Mouse (Mus musculus): ENCODE results near the gene Clic1. TPM values are rescaled to one million over a fixed set of nuclear protein-coding genes. Genes with fewer than 3 reads are reported as not detected.
A peak's percentile ranks its signal among the peaks of the same experiment; 100 is the strongest.
"Not testable (repeated sequence)": the region's sequence is repeated elsewhere in the genome, so short reads cannot be mapped to it uniquely, and the experiment has no call there.

Clic1 gene
- 396 and 441 TPM in 2 replicates for polyA plus RNA-seq (2015; fragmentation: Nextera tagmentation; extraction: Ambion mirVana)

DNA sequence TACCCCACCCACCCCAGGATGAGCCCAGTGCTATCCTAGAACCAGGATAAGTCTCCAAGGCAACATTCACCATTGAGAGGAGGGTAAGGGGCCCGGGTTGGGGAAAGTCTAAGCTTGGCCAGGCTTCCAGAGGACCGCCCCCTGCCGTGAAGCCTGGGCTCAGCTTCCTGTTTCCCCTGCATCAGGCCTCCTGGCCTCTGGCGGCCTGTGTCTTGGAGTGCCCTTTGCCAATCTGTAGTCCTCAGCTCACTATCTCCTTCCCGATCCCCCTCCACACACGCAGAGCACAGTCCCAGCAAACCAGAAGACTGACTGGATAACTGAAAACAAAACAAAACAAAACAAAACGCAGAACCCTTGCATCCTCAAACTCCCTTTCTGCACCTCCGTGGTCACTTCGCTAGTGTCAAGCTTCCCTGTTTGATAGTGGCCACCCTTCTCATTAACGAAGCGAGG lies at the start of gene Clic1:
Gene Clic1 (plus strand): TSS at position 406 of the 456 bp plus-strand sequence.
- H3K9ac ChIP-seq (ENCODE audit: low read length) = peak within 1 kb of the TSS; percentile 96
- 2% methylated on average over 11 of the region's 11 CpGs for WGBS
- peaks cover 17% of the 10 kb centered on the region for H3K36me3 ChIP-seq (ENCODE audit: control insufficient read depth, insufficient read depth, low read length)
- H3K9me3 ChIP-seq (replicated peaks; ENCODE audit: control insufficient read depth, low read length) = no peaks in the 10 kb centered on the region
- peaks cover 55% of the 10 kb centered on the region for H3K4me1 ChIP-seq (ENCODE audit: control insufficient read depth, insufficient read depth, low read length)
- peak within 1 kb of the TSS; percentile 88 for H3K4me3 ChIP-seq (replicated peaks; ENCODE audit: low read length)
- peak; percentile 31 for ATAC-seq (ENCODE audit: insufficient read depth, low FRiP score)
- H3K27ac ChIP-seq (ENCODE audit: low read length) = peak within 1 kb of the TSS; percentile 99
- H3K4me2 ChIP-seq (ENCODE audit: low read depth, low read length) = peak within 1 kb of the TSS; percentile 67
- no peaks in the 10 kb centered on the region for H3K27me3 ChIP-seq (ENCODE audit: control insufficient read depth, insufficient read depth, low read length)

GRCm38 (mm10) chr17:35000717-35001451 lies 48.9 kb upstream of the Clic1 start, which contains the start of gene Vars:
Vars (plus strand) TSS chr17:35000987.
- under 1% methylated on average over 83 of the region's 83 CpGs for WGBS
- Histone ChIP-seq H3K27me3 (ENCODE audit: control insufficient read depth, insufficient read depth, low read length) (no peaks in the 10 kb centered on the region), H3K4me1 (ENCODE audit: control insufficient read depth, insufficient read depth, low read length) (peaks cover 36% of the 10 kb centered on the region), H3K4me2 (ENCODE audit: low read depth, low read length) (peak within 1 kb of the TSS; percentile 98), H3K27ac (ENCODE audit: low read length) (peak within 1 kb of the TSS; percentile 97), H3K9ac (ENCODE audit: low read length) (peak within 1 kb of the TSS; percentile 92), H3K4me3 (replicated peaks; ENCODE audit: low read length) (peak within 1 kb of the TSS; percentile 66), H3K9me3 (replicated peaks; ENCODE audit: control insufficient read depth, low read length) (no peaks in the 10 kb centered on the region), H3K36me3 (ENCODE audit: control insufficient read depth, insufficient read depth, low read length) (peaks cover 16% of the 10 kb centered on the region)
- peak; percentile 92 for ATAC-seq (ENCODE audit: insufficient read depth, low FRiP score)

GRCm38 (mm10) chr17:35001452-35002152 lies 48.2 kb upstream of the Clic1 start:
- Histone ChIP-seq H3K4me2 (ENCODE audit: low read depth, low read length) (peak overlapping the region; percentile 98), H3K4me3 (replicated peaks; ENCODE audit: low read length) (peak overlapping the region; percentile 66), H3K27me3 (ENCODE audit: control insufficient read depth, insufficient read depth, low read length) (no peaks in the 10 kb centered on the region), H3K4me1 (ENCODE audit: control insufficient read depth, insufficient read depth, low read length) (peaks cover 36% of the 10 kb centered on the region), H3K27ac (ENCODE audit: low read length) (peak overlapping the region; percentile 97), H3K9me3 (replicated peaks; ENCODE audit: control insufficient read depth, low read length) (no peaks in the 10 kb centered on the region), H3K9ac (ENCODE audit: low read length) (peak overlapping the region; percentile 92), H3K36me3 (ENCODE audit: control insufficient read depth, insufficient read depth, low read length) (peaks cover 17% of the 10 kb centered on the region)
- WGBS = under 1% methylated on average over 35 of the region's 35 CpGs
- peak; percentile 13; the same call in 1 of the 2 replicates for ATAC-seq (ENCODE audit: insufficient read depth, low FRiP score)

DNA sequence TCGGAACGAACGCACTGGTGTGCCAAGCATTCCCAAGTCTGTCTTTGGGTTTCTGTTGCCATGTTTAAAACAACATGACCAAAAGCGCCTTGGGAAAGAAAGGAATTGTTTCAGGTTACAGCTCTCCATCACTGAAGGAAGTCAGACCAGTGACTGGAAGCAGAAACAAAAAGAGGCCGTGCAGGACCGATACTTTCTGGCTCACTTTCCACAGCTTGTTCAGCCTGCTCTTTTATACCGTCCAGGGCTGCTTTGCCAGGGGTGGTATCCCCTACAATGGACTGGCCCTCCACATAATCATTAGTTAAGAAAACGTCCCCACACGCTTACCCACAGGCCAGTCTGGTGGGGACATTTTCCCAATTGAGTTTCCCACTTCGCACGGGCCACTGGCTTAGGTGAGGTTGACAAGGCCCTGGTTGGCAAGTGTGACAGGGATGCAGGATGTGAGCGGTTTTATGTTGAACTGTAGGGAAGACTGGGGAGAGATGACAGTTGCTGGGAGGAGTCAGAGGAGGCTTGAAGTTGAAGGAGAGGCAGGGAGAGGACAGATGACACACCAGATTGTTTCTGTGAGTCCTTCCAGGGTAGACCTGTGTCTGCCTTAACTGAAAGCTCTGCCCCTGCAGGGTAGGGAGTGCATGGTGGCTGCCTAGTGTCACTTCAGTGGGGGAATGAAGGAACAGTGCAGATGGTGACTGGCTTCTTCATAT lies 47.5 kb upstream of the Clic1 start:
- WGBS = 3% methylated on average over 12 of the region's 12 CpGs

DNA sequence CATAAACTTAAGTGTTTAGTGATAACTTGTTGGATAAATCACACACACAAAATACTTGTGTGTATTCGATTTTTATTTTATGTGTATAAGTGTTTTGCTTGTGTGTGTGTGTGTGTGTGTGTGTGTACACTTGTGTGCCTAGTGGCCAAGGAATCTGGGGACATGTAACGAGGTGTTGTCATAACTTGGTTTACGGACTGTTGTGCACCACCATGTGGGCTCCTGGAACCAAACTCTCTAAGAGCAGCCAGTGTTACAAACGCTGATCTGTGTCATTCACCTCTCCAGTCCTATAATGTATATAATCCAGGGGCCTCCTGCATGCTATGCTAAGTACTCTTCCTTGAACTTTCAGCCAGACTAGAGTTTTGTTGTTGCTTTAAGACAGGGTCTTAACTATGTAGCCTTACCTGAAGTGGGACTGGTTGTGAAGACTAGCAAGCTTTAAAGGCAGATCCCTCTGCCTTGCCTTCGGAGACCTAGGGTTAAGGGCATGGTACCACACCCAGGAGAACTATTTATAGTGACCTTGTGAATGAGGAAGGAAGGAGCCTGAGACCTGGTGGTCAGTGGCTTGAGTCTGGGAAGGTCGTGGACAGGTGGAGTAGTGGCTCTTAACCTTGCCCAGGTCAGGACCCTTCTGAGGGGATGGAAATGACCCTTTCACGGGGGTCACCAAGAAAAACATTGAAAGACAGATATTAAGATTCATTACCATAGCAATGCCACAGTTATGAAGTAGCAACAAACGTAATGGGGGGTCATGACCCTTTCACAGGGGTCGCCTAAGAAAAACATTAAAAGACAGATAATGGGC lies 46.5 kb upstream of the Clic1 start:
- Histone ChIP-seq H3K27me3 (ENCODE audit: control insufficient read depth, insufficient read depth, low read length) (no peaks in the 10 kb centered on the region), H3K27ac (ENCODE audit: low read length) (no peak overlapping the region), H3K4me1 (ENCODE audit: control insufficient read depth, insufficient read depth, low read length) (peaks cover 31% of the 10 kb centered on the region), H3K9me3 (replicated peaks; ENCODE audit: control insufficient read depth, low read length) (no peaks in the 10 kb centered on the region), H3K4me2 (ENCODE audit: low read depth, low read length) (peak overlapping the region; percentile 98), H3K9ac (ENCODE audit: low read length) (peak overlapping the region; percentile 92), H3K36me3 (ENCODE audit: control insufficient read depth, insufficient read depth, low read length) (peaks cover 17% of the 10 kb centered on the region), H3K4me3 (replicated peaks; ENCODE audit: low read length) (peak overlapping the region; percentile 66; the same call in 1 of the 2 replicates)
- 47% methylated on average over 9 of the region's 9 CpGs for WGBS
- ATAC-seq (ENCODE audit: insufficient read depth, low FRiP score) = no peak

More for the DNA sequence above, 47.5 kb upstream of the Clic1 start:
- Histone ChIP-seq H3K36me3 (ENCODE audit: control insufficient read depth, insufficient read depth, low read length) (peaks cover 17% of the 10 kb centered on the region), H3K27me3 (ENCODE audit: control insufficient read depth, insufficient read depth, low read length) (no peaks in the 10 kb centered on the region), H3K4me3 (replicated peaks; ENCODE audit: low read length) (peak overlapping the region; percentile 66), H3K4me2 (ENCODE audit: low read depth, low read length) (peak overlapping the region; percentile 98), H3K9me3 (replicated peaks; ENCODE audit: control insufficient read depth, low read length) (no peaks in the 10 kb centered on the region), H3K27ac (ENCODE audit: low read length) (peak overlapping the region; percentile 97), H3K9ac (ENCODE audit: low read length) (peak overlapping the region; percentile 92), H3K4me1 (ENCODE audit: control insufficient read depth, insufficient read depth, low read length) (peaks cover 36% of the 10 kb centered on the region)
- no peak for ATAC-seq (ENCODE audit: insufficient read depth, low FRiP score)

- no peak overlapping the region for H3K9ac ChIP-seq (ENCODE audit: low read length)
- H3K4me1 ChIP-seq (ENCODE audit: control insufficient read depth, insufficient read depth, low read length) = peaks cover 22% of the 10 kb centered on the region
- no peak overlapping the region for H3K4me2 ChIP-seq (ENCODE audit: low read depth, low read length)
- H3K27ac ChIP-seq (ENCODE audit: low read length) = no peak overlapping the region
- H3K4me3 ChIP-seq (replicated peaks; ENCODE audit: low read length) = no peak overlapping the region
- WGBS = 93% methylated on average over 17 of the region's 17 CpGs
- H3K9me3 ChIP-seq (replicated peaks; ENCODE audit: control insufficient read depth, low read length) = no peaks in the 10 kb centered on the region
- no peaks in the 10 kb centered on the region for H3K27me3 ChIP-seq (ENCODE audit: control insufficient read depth, insufficient read depth, low read length)
- ATAC-seq (ENCODE audit: insufficient read depth, low FRiP score) = no peak
- peaks cover 22% of the 10 kb centered on the region for H3K36me3 ChIP-seq (ENCODE audit: control insufficient read depth, insufficient read depth, low read length)
Observed at GRCm38 (mm10) chr17:35004075-35004717, 45.6 kb upstream of the Clic1 start.

DNA sequence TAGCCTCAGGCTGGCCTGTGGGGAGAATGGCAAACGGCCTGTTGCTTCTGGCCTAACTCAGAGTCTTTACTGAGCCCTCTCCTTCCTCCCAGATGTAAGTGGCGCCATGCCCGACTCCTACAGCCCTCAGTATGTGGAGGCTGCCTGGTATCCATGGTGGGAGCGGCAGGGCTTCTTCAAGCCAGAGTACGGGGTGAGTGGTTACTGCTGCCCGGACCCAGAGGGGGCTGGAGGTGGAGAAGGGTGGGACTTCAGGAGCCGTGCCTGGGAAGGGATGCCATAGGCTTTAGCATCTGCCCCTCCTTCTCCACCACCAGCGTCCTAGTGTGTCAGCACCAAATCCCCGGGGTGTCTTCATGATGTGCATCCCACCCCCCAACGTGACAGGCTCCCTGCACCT lies 44.6 kb upstream of the Clic1 start:
- Histone ChIP-seq H3K4me2 (ENCODE audit: low read depth, low read length) (no peak overlapping the region), H3K4me1 (ENCODE audit: control insufficient read depth, insufficient read depth, low read length) (peaks cover 15% of the 10 kb centered on the region), H3K27me3 (ENCODE audit: control insufficient read depth, insufficient read depth, low read length) (no peaks in the 10 kb centered on the region), H3K4me3 (replicated peaks; ENCODE audit: low read length) (no peak overlapping the region), H3K9me3 (replicated peaks; ENCODE audit: control insufficient read depth, low read length) (no peaks in the 10 kb centered on the region), H3K9ac (ENCODE audit: low read length) (no peak overlapping the region), H3K36me3 (ENCODE audit: control insufficient read depth, insufficient read depth, low read length) (peaks cover 22% of the 10 kb centered on the region), H3K27ac (ENCODE audit: low read length) (no peak overlapping the region)
- 94% methylated on average over 10 of the region's 10 CpGs for WGBS
- no peak for ATAC-seq (ENCODE audit: insufficient read depth, low FRiP score)

GRCm38 (mm10) chr17:35005902-35006301 lies 43.9 kb upstream of the Clic1 start:
- ATAC-seq (ENCODE audit: insufficient read depth, low FRiP score); H3K27ac ChIP-seq (ENCODE audit: low read length); H3K27me3 ChIP-seq (ENCODE audit: control insufficient read depth, insufficient read depth, low read length); H3K9ac ChIP-seq (ENCODE audit: low read length); H3K4me2 ChIP-seq (ENCODE audit: low read depth, low read length); H3K4me3 ChIP-seq (replicated peaks; ENCODE audit: low read length); H3K9me3 ChIP-seq (replicated peaks; ENCODE audit: control insufficient read depth, low read length): not testable (repeated sequence)
- WGBS = 98% methylated on average over 4 of the region's 5 CpGs
- Histone ChIP-seq H3K36me3 (ENCODE audit: control insufficient read depth, insufficient read depth, low read length) (peaks cover 25% of the 10 kb centered on the region), H3K4me1 (ENCODE audit: control insufficient read depth, insufficient read depth, low read length) (peaks cover 15% of the 10 kb centered on the region)
